Mouse (Mus musculus) layer of hippocampus, adult 2 months (tissue): ENCODE measurements around the gene Shroom3. TPM values are rescaled to one million over a fixed set of nuclear protein-coding genes. Genes with fewer than 3 reads are reported as not detected.

Experiments
- DNase-seq, 2 experiments: peaks; one replicate each; pipeline ENCODE4 v3.0.0; 2022; ENCODE audit warnings: low spot score in 2 of 2
- H3K27ac ChIP-seq: fragments of 200-600 bp; 2 replicates; pipeline ENCODE4 v1.8.1; 2022
- H3K4me3 ChIP-seq: fragments of 200-600 bp; 2 replicates; pipeline ENCODE4 v1.8.1; 2022; ENCODE audit warnings: mild to moderate bottlenecking
- CTCF ChIP-seq: fragments of 200-600 bp; conservative IDR thresholded peaks from 2 replicates; pipeline ENCODE4 v1.8.1; 2022; ENCODE audit warnings: antibody characterized with exemption, mild to moderate bottlenecking, moderate library complexity
- total RNA-seq, 2 experiments: library from RNA; stranded (reverse); gene quantifications; 2 replicates each; pipeline ENCODE4 v1.2.3; 2021

The Shroom3 gene
- total RNA-seq, 2 experiments from 2014 or later = 2.0 to 2.3 TPM

DNA sequence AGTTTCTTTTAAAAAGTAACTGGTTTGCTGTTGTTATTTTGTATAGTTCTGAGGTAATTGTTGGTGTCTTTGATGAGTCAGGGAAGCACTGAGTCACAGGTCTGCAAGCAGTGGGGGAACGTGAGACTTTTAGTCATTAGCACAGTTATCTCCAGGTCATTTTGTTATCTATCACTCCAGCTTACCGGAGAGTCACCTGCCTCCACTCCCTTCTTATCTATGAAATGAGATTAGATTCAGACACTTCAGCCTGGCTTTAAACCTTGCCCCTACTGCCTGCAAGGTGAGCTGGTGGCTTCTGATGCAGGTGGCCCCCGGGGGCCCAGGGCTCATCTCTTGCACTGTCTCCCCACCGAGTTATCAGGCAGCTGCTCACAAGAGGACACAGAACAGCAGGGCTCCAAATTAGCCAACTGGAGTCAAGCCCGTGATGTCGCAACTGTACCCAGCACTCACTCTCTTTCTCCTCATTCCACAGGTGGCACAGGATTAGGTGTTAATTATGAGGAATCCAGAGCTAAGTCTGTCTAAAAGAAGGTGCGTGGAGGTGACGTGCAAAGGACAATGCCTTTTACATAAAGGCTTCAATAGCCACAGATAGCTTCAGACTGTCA is 205.5 kb downstream of the Shroom3 start:
- no peak overlapping the region for H3K27ac ChIP-seq
- TF ChIP-seq CTCF = no peak
- no peak for DNase-seq
- no peak overlapping the region for H3K4me3 ChIP-seq

DNA sequence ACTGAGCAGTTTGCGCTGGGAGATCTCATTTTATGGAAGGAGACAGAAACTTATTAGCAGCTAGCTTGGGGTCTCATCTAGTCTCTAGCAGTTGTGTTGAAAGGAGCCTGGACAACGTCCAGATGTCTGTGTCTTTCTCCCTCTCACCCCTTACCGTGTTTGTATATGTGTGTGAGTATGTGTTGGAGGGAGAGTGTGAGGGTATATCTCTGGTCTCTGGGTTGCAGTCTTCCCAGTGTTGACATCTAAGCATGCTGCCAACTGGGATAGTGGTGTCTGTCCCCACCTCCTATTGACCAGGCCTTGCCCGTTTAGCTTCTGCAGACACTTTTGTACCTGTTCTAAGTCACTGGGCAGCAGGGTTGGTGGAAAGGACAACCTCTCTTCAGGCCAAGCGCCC is 207.7 kb downstream of the Shroom3 start:
- no peak for TF ChIP-seq CTCF
- no peak for DNase-seq

DNA sequence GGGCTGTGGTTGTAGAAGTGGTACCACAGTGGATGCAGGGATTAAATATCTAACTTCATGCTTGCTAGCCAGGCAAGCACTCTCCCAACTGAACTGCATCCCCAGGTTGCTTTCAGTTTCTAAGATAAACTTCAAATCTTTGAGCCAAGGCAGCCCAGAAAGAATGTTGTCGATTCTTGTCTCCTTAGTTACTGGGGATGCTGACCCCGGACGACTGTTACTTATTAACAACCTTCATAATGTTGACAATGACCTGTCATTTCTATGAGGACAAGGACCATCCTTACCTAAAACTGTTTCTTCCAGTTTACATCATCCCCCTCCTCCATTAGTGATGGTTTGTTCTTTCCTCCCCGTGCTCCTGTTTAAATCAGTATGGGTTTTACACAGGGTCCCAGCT is 210.0 kb downstream of the Shroom3 start:
- H3K27ac ChIP-seq = no peak overlapping the region

More for the DNA sequence above, 207.7 kb downstream of the Shroom3 start:
- H3K27ac ChIP-seq = no peak overlapping the region
- H3K4me3 ChIP-seq = no peak overlapping the region

DNA sequence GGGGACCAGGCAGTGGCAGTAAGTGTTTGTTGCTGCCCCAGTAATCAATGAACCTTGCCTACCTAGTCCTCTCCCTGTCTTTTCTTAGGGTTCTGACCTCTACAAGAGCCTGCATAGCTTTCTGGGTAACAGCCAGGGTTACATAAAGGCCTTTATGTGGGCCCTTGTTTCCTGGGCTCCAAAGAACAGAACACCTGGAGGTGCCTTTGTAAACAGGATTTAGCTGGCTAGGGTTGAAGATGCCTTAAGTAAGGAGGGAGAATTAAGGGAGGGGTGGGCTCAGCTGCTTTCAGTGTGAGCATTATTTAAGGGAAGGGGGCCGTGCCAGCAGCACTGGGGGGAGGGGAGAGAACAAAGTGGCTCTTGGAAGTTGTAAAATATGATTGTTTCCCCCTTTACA is 210.5 kb downstream of the Shroom3 start:
- Histone ChIP-seq H3K27ac (no peak overlapping the region), H3K4me3 (no peak overlapping the region)
- no peak for DNase-seq
- TF ChIP-seq CTCF = no peak

More for the DNA sequence above, 210.0 kb downstream of the Shroom3 start:
- H3K4me3 ChIP-seq = no peak overlapping the region
- TF ChIP-seq CTCF = no peak
- no peak for DNase-seq

DNA sequence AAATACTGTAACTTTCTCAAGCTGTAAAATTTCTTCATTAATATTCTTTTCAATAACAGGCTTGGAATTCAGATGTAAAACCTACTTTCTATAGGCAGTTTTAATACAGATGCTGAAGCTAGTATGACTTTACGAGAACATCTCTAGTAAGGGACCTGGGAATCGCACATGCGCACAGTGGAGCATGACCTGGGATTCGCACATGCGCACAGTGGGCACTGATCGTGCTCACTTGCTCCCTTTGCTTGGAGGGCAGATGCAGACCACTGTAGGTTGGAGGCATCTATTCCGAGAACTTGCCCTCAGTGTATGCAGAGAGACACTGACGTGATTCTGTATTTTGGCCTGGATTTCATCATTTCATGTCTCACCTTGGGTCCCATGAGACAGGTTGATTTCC is 212.6 kb downstream of the Shroom3 start:
- H3K27ac ChIP-seq = no peak overlapping the region
- TF ChIP-seq CTCF = no peak
- H3K4me3 ChIP-seq = no peak overlapping the region
- no peak for DNase-seq

DNA sequence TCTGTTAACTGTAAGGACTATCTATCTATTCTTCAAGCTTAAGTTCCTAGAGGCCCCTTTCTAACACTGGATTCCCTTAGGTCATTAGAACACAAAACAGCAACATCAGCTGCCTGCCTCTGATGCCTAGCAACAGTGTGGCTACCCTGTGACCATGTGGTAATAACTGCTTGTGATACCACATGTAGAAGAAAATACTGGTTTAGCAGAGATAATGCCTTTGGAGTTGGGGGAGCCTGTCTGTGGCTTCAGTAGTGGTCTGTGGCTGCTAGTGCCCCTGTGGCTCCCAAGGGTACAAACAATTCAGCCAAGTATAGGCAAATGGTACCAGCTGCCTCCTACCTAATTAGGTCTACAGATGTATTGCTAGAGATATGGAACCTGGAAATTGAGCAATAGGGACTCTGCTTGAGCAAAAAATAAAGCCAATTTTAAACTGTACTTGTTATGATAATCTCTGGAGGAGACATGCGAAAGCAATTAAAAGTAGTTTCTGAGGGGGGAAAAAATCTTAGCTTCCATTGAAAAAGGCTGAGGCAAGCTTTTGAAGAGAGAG is 213.6 kb downstream of the Shroom3 start:
- H3K4me3 ChIP-seq = no peak overlapping the region
- no peak for TF ChIP-seq CTCF

DNA sequence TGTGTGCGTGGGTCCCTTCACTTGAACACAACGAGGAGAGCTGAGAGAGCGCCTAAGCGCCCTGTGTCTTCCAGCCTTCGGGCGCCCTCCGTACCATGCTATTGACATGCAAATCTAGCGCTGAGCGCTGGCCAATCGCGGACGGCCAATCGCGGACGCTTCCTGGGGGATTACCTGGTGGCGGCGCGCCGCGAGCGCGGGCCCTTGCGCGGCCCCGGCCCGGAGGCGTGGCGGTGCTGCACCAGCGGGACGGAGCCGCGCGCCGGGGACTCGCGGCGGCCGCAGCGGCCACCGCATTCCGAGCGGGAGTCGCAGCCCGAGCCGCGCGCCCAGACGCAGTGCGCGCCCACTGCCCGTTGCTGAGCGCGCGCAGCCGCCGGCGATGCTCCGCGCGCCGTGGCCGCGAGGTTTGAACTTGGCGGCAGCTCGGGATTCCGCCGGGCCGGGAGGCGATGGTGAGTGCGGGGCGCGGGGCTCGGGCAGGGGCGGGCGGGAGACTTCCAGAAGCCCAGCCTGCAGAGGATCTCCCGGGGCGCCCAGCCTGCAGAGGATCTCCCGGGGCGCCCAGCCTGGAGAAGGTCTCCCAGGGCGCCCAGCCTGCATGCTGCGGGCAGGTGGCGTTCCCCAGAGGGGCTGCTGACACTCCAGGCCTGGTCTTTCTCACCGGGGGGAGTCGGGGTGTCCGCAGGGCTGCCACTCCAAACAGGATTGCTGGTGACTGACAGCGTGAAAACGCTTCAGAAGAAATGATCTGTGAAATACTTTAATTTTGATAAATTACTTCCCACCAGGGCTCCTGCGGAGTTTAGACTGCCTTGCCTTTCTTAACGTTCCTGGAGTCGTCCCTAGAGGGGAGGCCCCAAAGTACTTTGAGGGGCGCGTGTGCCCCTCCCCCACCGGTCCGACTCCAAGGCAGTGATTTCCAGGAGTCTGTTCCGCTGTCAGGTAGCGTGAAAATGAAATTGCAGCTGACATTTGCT is 214.8 kb downstream of the Shroom3 start:
- Histone ChIP-seq H3K27ac (no peak overlapping the region), H3K4me3 (peak overlapping the region; percentile 65)
- TF ChIP-seq CTCF = no peak
- DNase-seq = peak; percentile 34 to 50

More for the DNA sequence above, 213.6 kb downstream of the Shroom3 start:
- no peak overlapping the region for H3K27ac ChIP-seq
- DNase-seq = no peak

DNA sequence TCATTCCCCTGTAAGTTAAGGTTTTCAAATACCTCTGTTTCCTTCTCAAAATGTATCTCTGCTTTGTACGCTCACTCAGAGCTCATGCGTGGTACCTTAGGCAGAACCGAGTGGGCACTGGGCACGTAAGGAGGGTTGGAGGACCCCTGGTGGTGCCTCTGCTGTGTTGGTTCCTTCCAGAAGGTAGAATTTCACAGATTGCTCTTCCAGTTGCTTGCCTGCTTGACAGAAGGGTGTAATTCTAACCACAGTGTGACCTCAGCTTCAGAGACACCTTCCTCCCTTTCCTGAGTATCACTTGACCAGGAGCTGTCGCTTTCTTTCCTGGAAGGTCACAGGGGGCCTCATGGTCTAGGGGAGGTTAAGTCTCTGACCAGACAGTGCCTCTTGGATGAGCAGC is 217.2 kb downstream of the Shroom3 start:
- no peak overlapping the region for H3K27ac ChIP-seq
- TF ChIP-seq CTCF = no peak
- no peak for DNase-seq
- no peak overlapping the region for H3K4me3 ChIP-seq

DNA sequence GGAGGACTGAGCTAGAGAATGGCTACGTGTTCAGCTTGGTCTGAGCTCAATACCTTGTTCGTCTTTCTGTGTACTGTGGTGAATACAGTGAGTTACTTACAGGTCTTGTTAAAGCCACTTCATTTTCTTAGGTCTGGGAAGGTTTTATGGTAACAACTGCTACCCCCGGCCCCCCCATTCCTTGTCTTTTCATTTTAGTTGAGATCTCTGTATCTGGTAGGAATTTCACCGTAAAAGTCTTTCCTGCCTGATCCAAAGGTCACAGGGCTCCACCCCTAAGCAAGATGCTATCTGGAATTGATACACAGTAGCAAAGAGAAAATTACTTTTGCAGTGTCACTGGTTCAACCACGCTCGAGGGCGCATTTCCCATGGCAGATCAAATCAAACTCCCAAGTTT is 218.6 kb downstream of the Shroom3 start:
- H3K4me3 ChIP-seq = no peak overlapping the region
- TF ChIP-seq CTCF = no peak
- DNase-seq = no peak
- H3K27ac ChIP-seq = no peak overlapping the region

DNA sequence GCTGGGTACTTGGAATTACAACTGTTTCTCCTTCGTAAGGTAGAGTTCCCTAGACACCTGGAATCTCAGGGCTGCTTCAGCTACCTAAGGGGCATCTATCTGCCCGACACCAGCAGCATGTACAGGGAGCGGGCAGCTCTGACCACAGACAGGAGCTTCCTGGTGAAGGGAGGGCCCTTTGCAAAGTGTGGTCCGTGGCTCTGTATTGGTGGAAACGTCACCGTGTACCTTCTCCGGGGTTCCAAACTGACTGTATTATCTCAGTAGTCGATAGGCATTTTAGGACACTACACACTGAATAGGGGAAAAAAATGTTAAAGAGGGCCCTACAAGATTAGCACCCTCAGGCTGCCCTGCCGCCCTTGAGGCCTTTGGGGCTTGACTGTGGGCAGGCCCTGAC is 221.9 kb downstream of the Shroom3 start:
- no peak for TF ChIP-seq CTCF
- H3K27ac ChIP-seq = no peak overlapping the region
- no peak for DNase-seq
- no peak overlapping the region for H3K4me3 ChIP-seq

DNA sequence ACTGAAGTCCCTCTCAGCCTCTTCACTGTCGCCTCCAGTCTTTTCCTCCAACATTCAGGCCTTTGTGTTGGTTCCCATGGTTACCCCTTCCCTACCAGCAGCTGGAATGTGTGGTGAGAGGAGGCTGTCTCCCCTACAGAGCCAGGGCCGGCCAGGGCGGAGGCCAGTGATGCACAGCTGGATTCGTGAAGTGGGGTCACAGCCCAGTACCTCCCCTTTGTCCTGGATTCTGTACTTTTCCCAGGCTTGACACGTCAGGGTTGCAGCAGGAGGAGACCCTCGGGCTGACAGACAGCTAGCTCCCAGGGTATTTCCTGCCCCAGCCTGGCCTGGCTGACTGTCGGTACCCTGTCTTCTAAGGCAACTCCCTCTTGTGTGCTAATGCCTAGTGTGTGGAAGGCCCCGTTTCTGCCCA is 222.4 kb downstream of the Shroom3 start:
- no peak for TF ChIP-seq CTCF
- peak in 1 of 2 experiments; percentile 26 for DNase-seq
- H3K27ac ChIP-seq = no peak overlapping the region
- no peak overlapping the region for H3K4me3 ChIP-seq

DNA sequence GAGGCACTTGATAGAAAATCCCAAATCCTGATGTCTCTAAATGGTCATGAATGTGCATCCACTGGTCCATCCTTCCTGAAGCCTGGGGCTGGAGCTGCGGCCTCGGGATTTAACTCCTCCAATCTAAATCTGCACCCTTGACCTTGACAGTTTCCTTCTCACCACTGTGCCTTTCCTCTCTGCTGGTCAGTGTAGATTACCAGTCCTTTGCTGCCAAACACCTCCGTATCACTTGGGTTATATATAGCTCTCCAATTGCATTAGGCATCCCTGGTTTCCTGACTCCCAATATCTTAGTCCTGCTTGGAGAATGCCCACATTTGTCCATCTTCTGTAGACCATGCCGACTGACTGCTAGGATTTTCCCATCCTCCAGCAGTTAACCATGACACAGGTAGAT is 225.0 kb downstream of the Shroom3 start:
- no peak overlapping the region for H3K27ac ChIP-seq
- no peak overlapping the region for H3K4me3 ChIP-seq
- no peak for DNase-seq
- TF ChIP-seq CTCF = no peak

DNA sequence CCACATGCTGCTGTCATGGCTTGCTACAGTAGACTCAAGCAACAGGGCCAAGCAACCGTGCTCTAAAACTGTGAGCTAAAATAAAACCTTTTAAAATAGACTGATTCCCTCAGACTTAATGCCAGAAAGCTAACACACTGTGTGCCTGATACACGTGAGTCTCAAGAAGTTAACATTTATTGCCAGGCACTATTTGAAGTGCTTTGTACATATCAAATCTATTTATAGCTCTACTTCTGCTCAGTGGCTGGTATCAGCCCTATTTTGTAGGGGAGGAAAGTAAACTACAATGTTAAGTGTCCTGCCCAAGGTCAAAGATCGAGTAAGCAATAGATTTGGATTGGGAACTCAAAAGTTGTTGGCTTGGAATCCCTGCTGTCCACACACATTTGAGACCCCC is 227.6 kb downstream of the Shroom3 start:
- Histone ChIP-seq H3K4me3 (no peak overlapping the region), H3K27ac (no peak overlapping the region)
- no peak for DNase-seq
- TF ChIP-seq CTCF = no peak
